Mouse (Mus musculus): ENCODE results near the gene Klhl21. TPM values are rescaled to one million over a fixed set of nuclear protein-coding genes. Genes with fewer than 3 reads are reported as not detected.
"Not testable (repeated sequence)": the region's sequence is repeated elsewhere in the genome, so short reads cannot be mapped to it uniquely, and the experiment has no call there.

Klhl21 gene
- polyA plus RNA-seq, 1 experiment from 2014 or later, result 23.2 TPM

DNA sequence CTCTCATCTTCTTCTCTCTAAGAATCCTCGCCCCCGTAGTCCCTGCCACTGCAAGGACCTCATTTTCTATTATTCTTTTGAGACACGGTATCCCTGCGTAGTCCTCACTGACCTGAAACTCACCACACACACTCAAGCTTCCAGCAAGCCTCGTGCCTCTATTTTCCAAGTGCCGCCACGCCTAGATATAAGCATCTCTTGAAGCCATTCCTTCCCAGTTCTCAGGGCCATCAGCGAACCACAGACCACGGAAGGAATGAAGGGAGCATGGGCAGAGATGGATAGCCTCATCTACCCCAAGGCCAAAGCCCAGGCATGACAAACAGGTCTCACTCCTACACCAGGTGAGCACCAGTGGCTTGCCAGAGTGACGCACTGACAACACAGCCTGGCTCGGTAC lies 15.9 kb downstream of the Klhl21 start:
- no peak for ATAC-seq (ENCODE audit: extremely low read depth, insufficient number of reproducible peaks, low FRiP score, low TSS enrichment)

DNA sequence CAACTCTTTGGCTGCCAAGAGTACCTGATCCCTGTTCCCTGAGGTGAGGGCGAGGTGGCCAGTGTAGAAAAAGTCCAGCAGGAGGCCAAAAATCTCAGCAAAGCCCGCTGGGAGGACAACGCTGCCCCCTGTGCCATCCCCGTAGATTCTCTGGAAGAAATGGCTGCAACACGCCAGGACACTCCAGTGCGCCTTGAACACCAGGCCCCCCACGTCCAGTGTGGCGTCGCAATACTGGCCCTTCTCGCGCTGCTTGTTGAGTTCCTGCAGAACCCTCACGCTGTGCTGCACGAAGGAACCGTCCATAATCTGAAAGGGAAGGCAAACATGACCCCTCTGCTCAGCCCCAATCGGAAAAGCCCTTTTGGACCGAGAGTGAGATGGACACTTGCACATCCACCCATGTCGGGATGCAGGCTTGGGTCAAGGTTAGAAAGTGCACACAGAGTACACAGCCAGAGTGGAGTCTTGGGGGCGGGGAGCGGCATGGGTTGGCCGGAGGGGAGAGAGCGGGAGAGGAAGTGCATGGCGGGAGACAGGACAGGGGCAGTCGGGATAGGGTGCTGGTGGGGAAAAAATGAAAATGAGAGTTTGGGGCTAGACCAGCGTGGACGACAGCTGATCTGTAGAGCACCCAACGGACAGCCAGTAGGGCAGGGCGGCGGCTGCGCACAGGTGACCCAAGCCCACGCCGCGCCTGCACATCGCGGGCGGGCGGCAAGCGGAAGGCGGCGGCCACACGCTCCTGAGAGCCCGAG lies 18.3 kb downstream of the Klhl21 start:
- H3K36me3 ChIP-seq, result peaks cover 42% of the 10 kb centered on the region
- H3K27ac ChIP-seq (replicated peaks), result peak overlapping the region; percentile 78
- 3% methylated on average over 30 of the region's 41 CpGs for WGBS
- H3K4me3 ChIP-seq, result peak overlapping the region; percentile 88
- H3K9me3 ChIP-seq, result no peaks in the 10 kb centered on the region
- peaks cover 45% of the 10 kb centered on the region for H3K4me1 ChIP-seq
- peak; percentile 22 for ATAC-seq (ENCODE audit: extremely low read depth, insufficient number of reproducible peaks, low FRiP score, low TSS enrichment)
- peak overlapping the region; percentile 90 for H3K9ac ChIP-seq
- H3K4me2 ChIP-seq, result peak overlapping the region; percentile 99
- peaks cover 6% of the 10 kb centered on the region for H3K27me3 ChIP-seq (replicated peaks)

More for the DNA sequence above, 15.9 kb downstream of the Klhl21 start:
- Histone ChIP-seq H3K27me3 (replicated peaks) (no peaks in the 10 kb centered on the region), H3K4me2 (no peak overlapping the region), H3K9ac (peak overlapping the region; percentile 90; the same call in 1 of the 2 replicates), H3K4me1 (peaks cover 42% of the 10 kb centered on the region), H3K36me3 (peaks cover 66% of the 10 kb centered on the region), H3K27ac (replicated peaks) (no peak overlapping the region), H3K9me3 (no peaks in the 10 kb centered on the region), H3K4me3 (no peak overlapping the region)
- WGBS, result 93% methylated on average over 11 of the region's 11 CpGs

DNA sequence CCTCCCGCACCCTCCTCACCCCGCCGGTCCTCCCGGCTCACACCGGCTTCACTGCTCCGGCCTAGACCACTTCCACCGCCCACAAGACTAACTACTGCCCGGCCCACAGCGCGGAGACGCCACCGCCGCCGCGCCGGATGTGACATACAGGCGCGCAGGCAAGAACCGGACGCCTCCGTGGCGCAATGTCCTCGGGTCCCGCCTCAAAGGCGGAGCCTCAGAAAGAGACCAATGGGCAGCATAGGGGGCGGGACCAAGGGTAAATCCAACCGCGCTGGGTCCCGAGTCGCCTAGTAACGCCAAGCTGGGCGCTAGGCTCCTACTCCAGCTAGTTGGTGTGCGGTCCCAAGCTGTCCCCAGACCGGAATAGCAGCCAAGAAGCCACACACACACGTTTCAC lies 18.9 kb downstream of the Klhl21 start, which contains the start of gene Zbtb48:
TSS of gene Zbtb48 (minus strand) at position 148 of the 400 bp plus-strand sequence.
- H3K27ac ChIP-seq (replicated peaks), result peak within 1 kb of the TSS; percentile 78
- peaks cover 36% of the 10 kb centered on the region for H3K36me3 ChIP-seq
- peak; percentile 93 for ATAC-seq (ENCODE audit: extremely low read depth, insufficient number of reproducible peaks, low FRiP score, low TSS enrichment)
- H3K4me1 ChIP-seq, result peaks cover 45% of the 10 kb centered on the region
- WGBS, result under 1% methylated on average over 35 of the region's 35 CpGs
- peaks cover 12% of the 10 kb centered on the region for H3K27me3 ChIP-seq (replicated peaks)
- H3K9ac ChIP-seq, result peak within 1 kb of the TSS; percentile 90
- H3K4me3 ChIP-seq, result peak within 1 kb of the TSS; percentile 88
- H3K4me2 ChIP-seq, result peak within 1 kb of the TSS; percentile 99
- no peaks in the 10 kb centered on the region for H3K9me3 ChIP-seq

DNA sequence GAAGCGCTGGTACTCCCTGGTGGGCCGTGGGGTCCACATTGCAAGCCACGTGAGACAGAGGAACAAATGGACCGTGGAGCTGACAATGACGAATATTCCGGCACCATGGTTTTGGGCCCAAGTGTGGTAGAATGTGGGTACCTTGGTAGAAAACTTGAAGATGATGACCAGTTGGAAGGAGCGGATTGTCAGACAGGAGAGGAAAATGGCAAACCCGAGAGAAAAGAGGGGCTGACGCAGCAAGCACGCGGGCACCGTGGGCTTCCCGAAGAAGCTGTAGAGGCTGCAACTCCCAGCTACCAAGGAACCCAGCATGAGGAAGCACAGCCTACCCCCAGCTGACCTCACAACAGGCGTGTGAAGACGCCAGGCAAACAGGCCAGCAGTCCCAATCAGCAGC lies 19.9 kb downstream of the Klhl21 start:
- peak overlapping the region; percentile 80 for H3K9ac ChIP-seq
- H3K36me3 ChIP-seq, result peaks cover 26% of the 10 kb centered on the region
- peaks cover 16% of the 10 kb centered on the region for H3K27me3 ChIP-seq (replicated peaks)
- no peaks in the 10 kb centered on the region for H3K9me3 ChIP-seq
- peaks cover 45% of the 10 kb centered on the region for H3K4me1 ChIP-seq
- H3K4me3 ChIP-seq, result peak overlapping the region; percentile 88
- ATAC-seq (ENCODE audit: extremely low read depth, insufficient number of reproducible peaks, low FRiP score, low TSS enrichment), result no peak
- H3K4me2 ChIP-seq, result peak overlapping the region; percentile 99
- WGBS, result 56% methylated on average over 15 of the region's 15 CpGs
- H3K27ac ChIP-seq (replicated peaks), result no peak overlapping the region

GRCm38 (mm10) chr4:152029087-152029486 lies 20.5 kb downstream of the Klhl21 start:
- Histone ChIP-seq H3K4me3 (no peak overlapping the region), H3K9ac (no peak overlapping the region), H3K4me2 (no peak overlapping the region), H3K4me1 (peaks cover 45% of the 10 kb centered on the region), H3K9me3 (no peaks in the 10 kb centered on the region), H3K27ac (replicated peaks) (no peak overlapping the region), H3K36me3 (peaks cover 20% of the 10 kb centered on the region), H3K27me3 (replicated peaks) (peaks cover 19% of the 10 kb centered on the region)
- ATAC-seq (ENCODE audit: extremely low read depth, insufficient number of reproducible peaks, low FRiP score, low TSS enrichment), result no peak
- WGBS, result 32% methylated on average over 5 of the region's 5 CpGs

DNA sequence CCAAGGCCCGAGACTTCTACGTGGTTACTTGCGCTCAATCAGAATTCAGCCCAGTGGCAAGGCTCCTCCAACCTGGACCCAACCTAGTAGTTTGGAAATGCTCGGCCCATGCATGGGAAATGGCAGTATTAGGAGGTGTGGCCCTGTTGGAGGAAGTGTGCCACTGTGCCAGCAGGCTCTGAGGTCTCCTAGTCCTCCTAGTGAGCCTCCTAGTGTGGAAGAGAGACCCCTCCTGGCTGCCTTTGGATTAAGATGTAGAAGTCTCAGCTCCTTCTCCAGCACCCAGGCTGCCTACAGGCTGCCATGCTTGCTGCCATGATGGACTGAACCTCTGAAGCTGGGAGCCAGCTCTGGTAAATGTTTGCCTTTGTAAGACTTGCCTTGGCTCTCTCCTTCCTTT lies 21.4 kb downstream of the Klhl21 start:
- no peak overlapping the region for H3K4me2 ChIP-seq
- H3K9ac ChIP-seq, result no peak overlapping the region
- 79% methylated on average over 4 of the region's 4 CpGs for WGBS
- H3K27ac ChIP-seq (replicated peaks), result no peak overlapping the region
- H3K4me3 ChIP-seq, result no peak overlapping the region
- H3K27me3 ChIP-seq (replicated peaks), result peaks cover 19% of the 10 kb centered on the region
- H3K9me3 ChIP-seq, result no peaks in the 10 kb centered on the region
- peaks cover 36% of the 10 kb centered on the region for H3K4me1 ChIP-seq
- H3K36me3 ChIP-seq, result peaks cover 11% of the 10 kb centered on the region
- ATAC-seq (ENCODE audit: extremely low read depth, insufficient number of reproducible peaks, low FRiP score, low TSS enrichment), result no peak

- Histone ChIP-seq H3K9me3 (no peaks in the 10 kb centered on the region), H3K36me3 (no peaks in the 10 kb centered on the region), H3K4me2 (no peak overlapping the region), H3K27me3 (replicated peaks) (peaks cover 19% of the 10 kb centered on the region), H3K9ac (no peak overlapping the region), H3K4me3 (no peak overlapping the region), H3K4me1 (peaks cover 13% of the 10 kb centered on the region), H3K27ac (replicated peaks) (no peak overlapping the region)
- ATAC-seq (ENCODE audit: extremely low read depth, insufficient number of reproducible peaks, low FRiP score, low TSS enrichment), result no peak
- 81% methylated on average over 13 of the region's 13 CpGs for WGBS
Measured at GRCm38 (mm10) chr4:152032922-152033321, 24.3 kb downstream of the Klhl21 start.

- H3K4me3 ChIP-seq; ATAC-seq (ENCODE audit: extremely low read depth, insufficient number of reproducible peaks, low FRiP score, low TSS enrichment); H3K4me2 ChIP-seq; H3K9ac ChIP-seq; H3K36me3 ChIP-seq; H3K9me3 ChIP-seq; H3K27ac ChIP-seq (replicated peaks): not testable (repeated sequence)
- 89% methylated on average over 6 of the region's 6 CpGs for WGBS
- peaks cover 18% of the 10 kb centered on the region for H3K27me3 ChIP-seq (replicated peaks)
- H3K4me1 ChIP-seq, result peaks cover 14% of the 10 kb centered on the region
Measured at GRCm38 (mm10) chr4:152036464-152036863, 27.9 kb downstream of the Klhl21 start.

- WGBS, result 38% methylated on average over 10 of the region's 10 CpGs
Measured at GRCm38 (mm10) chr4:152038225-152038984, 29.8 kb downstream of the Klhl21 start, which contains the start of gene Tas1r1. TSS of gene Tas1r1 (minus strand) at chr4:152038568.

GRCm38 (mm10) chr4:152038985-152039830 lies 30.6 kb downstream of the Klhl21 start, which contains the start of gene Nol9:
TSS of gene Nol9 (plus strand) at chr4:152039321.
- Histone ChIP-seq H3K27me3 (replicated peaks) (no peaks in the 10 kb centered on the region), H3K9me3 (no peaks in the 10 kb centered on the region), H3K9ac (peak within 1 kb of the TSS; percentile 90), H3K36me3 (peaks cover 33% of the 10 kb centered on the region), H3K4me1 (peaks cover 14% of the 10 kb centered on the region), H3K27ac (replicated peaks) (no peak within 1 kb of the TSS), H3K4me2 (peak within 1 kb of the TSS; percentile 99), H3K4me3 (peak within 1 kb of the TSS; percentile 90)
- ATAC-seq (ENCODE audit: extremely low read depth, insufficient number of reproducible peaks, low FRiP score, low TSS enrichment), result peak; percentile 82
- under 1% methylated on average over 83 of the region's 86 CpGs for WGBS

More at GRCm38 (mm10) chr4:152038225-152038984, 29.8 kb downstream of the Klhl21 start, which contains the start of gene Tas1r1:
- Histone ChIP-seq H3K27me3 (replicated peaks) (peaks cover 3% of the 10 kb centered on the region; the same call in 1 of the 2 replicates), H3K27ac (replicated peaks) (no peak within 1 kb of the TSS), H3K9me3 (no peaks in the 10 kb centered on the region), H3K4me2 (peak within 1 kb of the TSS; percentile 99), H3K4me1 (peaks cover 14% of the 10 kb centered on the region), H3K9ac (peak within 1 kb of the TSS; percentile 90), H3K36me3 (peaks cover 25% of the 10 kb centered on the region), H3K4me3 (peak within 1 kb of the TSS; percentile 90)
- no peak for ATAC-seq (ENCODE audit: extremely low read depth, insufficient number of reproducible peaks, low FRiP score, low TSS enrichment)
